Mouse (Mus musculus): ENCODE data around the gene Slc35b3. TPM values are rescaled to one million over a fixed set of nuclear protein-coding genes. Genes with fewer than 3 reads are reported as not detected.

The Slc35b3 gene
- total and polyA plus RNA-seq, 3 experiments = 12.4 to 16.2 TPM; not detected in 1

DNA sequence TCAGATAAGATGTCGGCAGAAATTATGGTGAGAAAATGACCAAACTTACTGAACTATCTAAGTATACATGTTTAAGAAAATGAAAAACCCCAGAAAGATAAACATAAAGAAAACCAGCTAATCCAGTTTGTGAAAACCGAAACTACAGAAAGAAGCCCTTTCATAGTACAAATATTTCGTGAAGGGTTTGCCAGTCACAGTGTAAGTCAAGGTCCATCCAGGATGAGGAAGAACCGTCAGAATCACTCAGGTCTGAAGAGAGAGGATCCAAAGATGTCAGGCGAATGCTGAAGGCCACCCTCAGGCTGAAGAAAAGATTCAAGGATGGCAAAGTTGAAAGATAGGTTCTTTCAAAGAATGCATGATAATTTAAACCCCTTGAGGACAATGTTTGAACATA lies 23.1 kb upstream of the Slc35b3 start:
- peaks cover 0 to 3% of the 10 kb centered on the region in 2 experiments; a peak in 2 of 4 replicates for H3K27me3 ChIP-seq (ENCODE audit: control insufficient read depth in 1 of 2, insufficient read depth in 2 of 2, low read length in 2 of 2)
- H3K9ac ChIP-seq (ENCODE audit: control insufficient read depth, low read depth, low read length, poor library complexity, severe bottlenecking) = no peak overlapping the region
- H3K4me3 ChIP-seq (ENCODE audit: control insufficient read depth in 1 of 2, insufficient read depth in 1 of 2, low read depth in 2 of 2, low read length in 2 of 2) = no peak overlapping the region
- TF ChIP-seq BHLHE40 (IDR thresholded peaks at IDR 0.05; ENCODE audit: borderline replicate concordance, low read depth, low read length) (no peak), NELFE (IDR thresholded peaks at IDR 0.05; ENCODE audit: low read depth, low read length) (no peak), POLR2A (IDR thresholded peaks at IDR 0.05; ENCODE audit: control insufficient read depth in 1 of 2, insufficient read depth in 1 of 2, low read depth in 1 of 2, low read length in 2 of 2, poor library complexity in 1 of 2) (no peak), SMC3 (IDR thresholded peaks at IDR 0.05; ENCODE audit: low read depth, low read length) (no peak), MAFK (IDR thresholded peaks at IDR 0.05; ENCODE audit: borderline replicate concordance, low read depth, low read length) (no peak), TBP (IDR thresholded peaks at IDR 0.05; ENCODE audit: low read depth, low read length) (no peak), USF1 (IDR thresholded peaks at IDR 0.05; ENCODE audit: low read depth, low read length) (no peak), ZNF384 (IDR thresholded peaks at IDR 0.05; ENCODE audit: low read depth, low read length) (no peak), ZKSCAN1 (IDR thresholded peaks at IDR 0.05; ENCODE audit: low read depth, low read length) (no peak), MAZ (IDR thresholded peaks at IDR 0.05; ENCODE audit: low read depth, low read length) (no peak), MXI1 (IDR thresholded peaks at IDR 0.05; ENCODE audit: low read depth, low read length) (no peak), EP300 (IDR thresholded peaks at IDR 0.05; ENCODE audit: low read depth in 1 of 2, low read length in 2 of 2) (no peak), UBTF (IDR thresholded peaks at IDR 0.05; ENCODE audit: borderline replicate concordance, insufficient read depth, low read depth, low read length) (no peak), ZC3H11A (IDR thresholded peaks at IDR 0.05; ENCODE audit: low read depth, low read length) (no peak), SIN3A (IDR thresholded peaks at IDR 0.05; ENCODE audit: low read length) (no peak), TAL1 (IDR thresholded peaks at IDR 0.05; ENCODE audit: low read length) (no peak)
- H3K36me3 ChIP-seq (ENCODE audit: control insufficient read depth in 1 of 2, insufficient read depth in 2 of 2, low read length in 2 of 2) = no peaks in the 10 kb centered on the region
- DNase-seq (ENCODE audit: low read depth, low spot score) = no peak
- H3K27ac ChIP-seq (ENCODE audit: control insufficient read depth, low read depth, low read length) = no peak overlapping the region
- no peaks in the 10 kb centered on the region for H3K9me3 ChIP-seq (replicated peaks; ENCODE audit: insufficient read depth, low read length)
- H3K4me1 ChIP-seq (ENCODE audit: control insufficient read depth in 1 of 2, insufficient read depth in 2 of 2, low read length in 2 of 2) = no peaks in the 10 kb centered on the region
- H3K79me2 ChIP-seq (ENCODE audit: control insufficient read depth, insufficient read depth, low read length, poor library complexity) = no peaks in the 10 kb centered on the region

- Histone ChIP-seq H3K36me3 (ENCODE audit: control insufficient read depth in 1 of 2, insufficient read depth in 2 of 2, low read length in 2 of 2) (no peaks in the 10 kb centered on the region), H3K4me3 (ENCODE audit: control insufficient read depth in 1 of 2, insufficient read depth in 1 of 2, low read depth in 2 of 2, low read length in 2 of 2) (no peak overlapping the region), H3K27me3 (ENCODE audit: control insufficient read depth in 1 of 2, insufficient read depth in 2 of 2, low read length in 2 of 2) (peaks cover 0 to 1% of the 10 kb centered on the region in 2 experiments; a peak in 1 of 4 replicates), H3K27ac (ENCODE audit: control insufficient read depth, low read depth, low read length) (no peak overlapping the region), H3K4me1 (ENCODE audit: control insufficient read depth in 1 of 2, insufficient read depth in 2 of 2, low read length in 2 of 2) (no peaks in the 10 kb centered on the region), H3K79me2 (ENCODE audit: control insufficient read depth, insufficient read depth, low read length, poor library complexity) (no peaks in the 10 kb centered on the region), H3K9me3 (replicated peaks; ENCODE audit: insufficient read depth, low read length) (no peaks in the 10 kb centered on the region), H3K9ac (ENCODE audit: control insufficient read depth, low read depth, low read length, poor library complexity, severe bottlenecking) (no peak overlapping the region)
- DNase-seq (ENCODE audit: low read depth, low spot score) = no peak
- TF ChIP-seq MYC (IDR thresholded peaks at IDR 0.05; ENCODE audit: low read depth, low read length) = no peak
- TF ChIP-seq MXI1 (IDR thresholded peaks at IDR 0.05; ENCODE audit: low read depth, low read length) = no peak
- no peak for TF ChIP-seq USF2 (IDR thresholded peaks at IDR 0.05; ENCODE audit: borderline replicate concordance in 1 of 2, insufficient read depth in 1 of 2, low read depth in 1 of 2, low read length in 2 of 2)
- no peak for TF ChIP-seq POLR2AphosphoS2 (IDR thresholded peaks at IDR 0.05; ENCODE audit: low read length)
- no peak for TF ChIP-seq EP300 (IDR thresholded peaks at IDR 0.05; ENCODE audit: low read depth in 1 of 2, low read length in 2 of 2)
- no peak for TF ChIP-seq CHD1 (IDR thresholded peaks at IDR 0.05; ENCODE audit: low read depth, low read length)
- no peak for TF ChIP-seq ZMIZ1 (IDR thresholded peaks at IDR 0.05; ENCODE audit: low read depth, low read length)
- no peak for TF ChIP-seq CHD2 (IDR thresholded peaks at IDR 0.05; ENCODE audit: low read length)
- no peak for TF ChIP-seq KAT2A (conservative IDR thresholded peaks at IDR 0.05; ENCODE audit: low read depth, low read length)
- TF ChIP-seq UBTF (IDR thresholded peaks at IDR 0.05; ENCODE audit: borderline replicate concordance, insufficient read depth, low read depth, low read length) = no peak
- TF ChIP-seq BHLHE40 (IDR thresholded peaks at IDR 0.05; ENCODE audit: borderline replicate concordance, low read depth, low read length) = no peak
- TF ChIP-seq ZC3H11A (IDR thresholded peaks at IDR 0.05; ENCODE audit: low read depth, low read length) = no peak
- no peak for TF ChIP-seq SIN3A (IDR thresholded peaks at IDR 0.05; ENCODE audit: low read length)
Observed at GRCm38 (mm10) chr13:38980900-38981299, 20.2 kb upstream of the Slc35b3 start.

All from MEL (cell line).